Mouse (Mus musculus) forelimb bud, embryonic 11.5 days (tissue): ENCODE measurements around the gene M1ap.

Source experiments
- DNase-seq: peaks from one replicate; pipeline ENCODE4 v3.0.0-alpha.2; 2012; ENCODE audit warnings: low read depth, low spot score

The M1ap gene

GRCm38 (mm10) chr6:83070311-83071219, 123.9 kb downstream of the M1ap start:
- no peak for DNase-seq

- DNase-seq: no peak
Measured at GRCm38 (mm10) chr6:83071220-83071619, 124.5 kb downstream of the M1ap start.

- DNase-seq: no peak
Measured at GRCm38 (mm10) chr6:83074979-83075378, 128.3 kb downstream of the M1ap start.

GRCm38 (mm10) chr6:83077630-83078323, 131.1 kb downstream of the M1ap start, which contains the start of gene Pcgf1:
Gene Pcgf1, plus strand, starts transcription at chr6:83077869.
- no peak for DNase-seq

GRCm38 (mm10) chr6:83078324-83078858, 131.7 kb downstream of the M1ap start:
- peak; percentile 98 for DNase-seq
